8 mouse cellular contexts compared by ENCODE assay signal in genomic region chr12:40134529-40134928, GRCm38 (mm10). TPM values are rescaled to one million over a fixed set of nuclear protein-coding genes. Genes with fewer than 3 reads are reported as not detected.
A peak's percentile ranks its signal among the peaks of the same experiment; 100 is the strongest.
DNase-seq lines count a peak whose midpoint lies in the region; ATAC-seq lines count a peak whose summit lies in the region.

No protein-coding gene starts in this region.

- peak overlapping the region; percentile 85 for H3K4me2 ChIP-seq in lung, embryonic 15.5 days
- peak overlapping the region; percentile 84 for H3K4me2 ChIP-seq in forebrain, embryonic 12.5 days

- peaks cover 30% of the 10 kb centered on the region for H3K27me3 ChIP-seq in lung, embryonic 15.5 days
- peaks cover 32% of the 10 kb centered on the region for H3K27me3 ChIP-seq in forebrain, embryonic 12.5 days
- H3K27me3 ChIP-seq in limb, embryonic 10.5 days (ENCODE audit: low read depth, poor library complexity, severe bottlenecking): peaks cover 51% of the 10 kb centered on the region

- no peaks in the 10 kb centered on the region for H3K36me3 ChIP-seq in lung, embryonic 15.5 days
- H3K36me3 ChIP-seq in forebrain, embryonic 12.5 days (replicated peaks): no peaks in the 10 kb centered on the region
- no peaks in the 10 kb centered on the region for H3K36me3 ChIP-seq in limb, embryonic 10.5 days

- no peak for ATAC-seq in lung, embryonic 15.5 days (ENCODE audit: borderline replicate concordance, extremely low read depth, low FRiP score, low TSS enrichment)
- no peak for ATAC-seq in forebrain, embryonic 12.5 days (ENCODE audit: low FRiP score)
- no peak for ATAC-seq in frontal cortex, adult (ENCODE audit: low TSS enrichment)

- H3K27ac ChIP-seq in lung, embryonic 15.5 days: no peak overlapping the region
- no peak overlapping the region for H3K27ac ChIP-seq in forebrain, embryonic 12.5 days
- no peak overlapping the region for H3K27ac ChIP-seq in limb, embryonic 10.5 days

- WGBS in lung, embryonic 15.5 days: 45% methylated on average over 11 of the region's 11 CpGs
- WGBS in forebrain, embryonic 12.5 days: 48% methylated on average over 11 of the region's 11 CpGs
- WGBS in limb, embryonic 10.5 days: 49% methylated on average over 11 of the region's 11 CpGs

- peak overlapping the region; percentile 43 for H3K4me3 ChIP-seq in lung, embryonic 15.5 days
- H3K4me3 ChIP-seq in forebrain, embryonic 12.5 days (replicated peaks): peak overlapping the region; percentile 45
- H3K4me3 ChIP-seq in limb, embryonic 10.5 days: peak overlapping the region; percentile 54; the same call in 1 of the 2 replicates

- no peak overlapping the region for H3K9ac ChIP-seq in lung, embryonic 15.5 days
- H3K9ac ChIP-seq in forebrain, embryonic 12.5 days: no peak overlapping the region

- peaks cover 17% of the 10 kb centered on the region; the same call in 1 of the 2 replicates for H3K4me1 ChIP-seq in lung, embryonic 15.5 days
- peaks cover 13% of the 10 kb centered on the region for H3K4me1 ChIP-seq in forebrain, embryonic 12.5 days
- H3K4me1 ChIP-seq in limb, embryonic 10.5 days: peaks cover 13% of the 10 kb centered on the region

- no peaks in the 10 kb centered on the region for H3K9me3 ChIP-seq in lung, embryonic 15.5 days
- H3K9me3 ChIP-seq in forebrain, embryonic 12.5 days: no peaks in the 10 kb centered on the region
- H3K9me3 ChIP-seq in limb, embryonic 10.5 days (replicated peaks): no peaks in the 10 kb centered on the region

- no peak for DNase-seq in lung, adult 18-20 months
- no peak for DNase-seq in limb, embryonic 10.5 days (ENCODE audit: low spot score)
- DNase-seq in retina, postnatal 1 day: peak; percentile 10
- DNase-seq in left cerebral cortex, adult 8-10 months (ENCODE audit: low spot score in 2 of 2): no peak
- no peak for DNase-seq in lung, postnatal 4 days

RNA-seq across cellular contexts. Expression of gene Scin, which starts 0.5 kb away (rescaled TPM):
- polyA plus RNA-seq in lung, embryonic 15.5 days (2015; fragmentation: Nextera tagmentation; extraction: Ambion mirVana): 0.52 and 1.2 TPM in 2 replicates
- polyA plus RNA-seq in forebrain, embryonic 12.5 days (2016; fragmentation: Nextera tagmentation; extraction: Ambion mirVana): 0.36 TPM in 1 of 2 replicates, not detected in the other
- polyA plus RNA-seq in limb, embryonic 10.5 days (2016; fragmentation: Nextera tagmentation; extraction: Ambion mirVana): 0.09 TPM in 1 of 2 replicates, not detected in the other
- under 1 TPM in 3 of 4 experiments, not detected in 1; 0.15 to 0.46 (median 0.27) TPM for total RNA-seq in left cerebral cortex, adult 8-10 months (2022)
